Mouse (Mus musculus) cerebellum, adult (tissue): Measurements from ENCODE around the gene Rnf220.
"Not testable (repeated sequence)": the region's sequence is repeated elsewhere in the genome, so short reads cannot be mapped to it uniquely, and the experiment has no call there.

ENCODE experiments used
- ATAC-seq: cut with Nextera tagmentation; 2 replicates; pipeline ENCODE4 v1.9.2; 2017; ENCODE audit warnings: mild to moderate bottlenecking, moderate library complexity, mixed read lengths; ENCODE audit not compliant: insufficient number of reproducible peaks, low FRiP score, low TSS enrichment

Rnf220 gene

DNA sequence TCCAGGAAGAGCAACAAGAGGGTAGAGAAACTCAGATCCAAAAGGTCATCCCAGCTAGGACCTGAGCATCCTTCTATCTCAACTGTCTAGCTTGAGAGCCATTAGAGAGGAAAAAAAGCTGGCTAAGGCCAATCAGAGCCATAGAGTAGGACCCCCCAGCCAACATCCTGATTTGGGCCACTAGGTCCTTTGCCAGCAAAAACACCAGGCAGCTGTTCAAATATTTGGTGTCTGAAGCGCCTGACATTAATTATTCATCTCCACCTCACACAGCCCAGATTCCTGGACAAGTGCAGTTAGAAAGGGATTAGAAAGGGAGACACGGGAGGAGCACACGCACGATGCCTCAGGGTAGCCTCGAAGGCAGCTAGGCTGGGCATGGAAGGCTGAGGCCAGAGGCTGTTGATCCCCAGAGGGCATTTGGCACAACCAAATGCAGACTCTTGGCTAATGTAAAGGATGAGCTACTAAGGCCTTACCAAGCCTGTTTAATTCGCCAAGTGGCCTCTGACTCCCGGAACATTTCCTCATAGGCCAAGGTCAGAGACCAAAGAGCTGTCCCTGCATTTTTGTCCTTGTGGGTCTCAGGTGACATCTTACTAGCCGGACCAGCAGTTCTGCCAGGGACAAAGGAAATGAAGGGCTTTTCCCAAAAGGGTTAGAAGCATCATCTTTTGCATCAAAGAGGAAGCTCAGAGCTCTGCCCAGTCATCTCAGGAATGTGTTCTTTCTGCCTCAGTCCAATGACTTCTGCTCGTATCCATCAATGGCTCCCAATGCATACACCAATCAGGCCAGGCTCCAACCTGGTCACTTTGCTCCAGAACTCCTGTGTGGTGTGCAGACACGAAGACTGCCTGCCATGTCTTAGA lies 218.2 kb downstream of the Rnf220 start:
- ATAC-seq = no peak

DNA sequence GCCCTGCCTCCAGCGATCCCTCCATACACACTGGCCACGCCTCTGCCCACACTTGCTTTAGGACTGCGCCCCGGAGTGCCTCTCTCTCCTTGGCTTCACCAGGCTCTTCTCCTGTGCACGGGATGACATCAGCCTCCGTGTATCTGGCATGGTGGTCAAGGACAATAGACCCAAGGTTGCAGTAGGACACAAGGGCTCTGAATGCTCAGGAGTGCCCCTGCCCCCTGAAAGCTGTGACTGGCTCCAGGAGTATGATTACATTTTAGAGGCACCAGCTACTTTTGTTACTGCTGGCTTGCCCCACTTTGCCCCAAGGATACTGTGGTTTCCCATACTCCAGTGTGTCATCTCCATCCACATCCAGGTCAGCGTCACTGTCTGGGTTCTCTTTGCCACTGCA lies 219.2 kb downstream of the Rnf220 start:
- ATAC-seq = no peak

DNA sequence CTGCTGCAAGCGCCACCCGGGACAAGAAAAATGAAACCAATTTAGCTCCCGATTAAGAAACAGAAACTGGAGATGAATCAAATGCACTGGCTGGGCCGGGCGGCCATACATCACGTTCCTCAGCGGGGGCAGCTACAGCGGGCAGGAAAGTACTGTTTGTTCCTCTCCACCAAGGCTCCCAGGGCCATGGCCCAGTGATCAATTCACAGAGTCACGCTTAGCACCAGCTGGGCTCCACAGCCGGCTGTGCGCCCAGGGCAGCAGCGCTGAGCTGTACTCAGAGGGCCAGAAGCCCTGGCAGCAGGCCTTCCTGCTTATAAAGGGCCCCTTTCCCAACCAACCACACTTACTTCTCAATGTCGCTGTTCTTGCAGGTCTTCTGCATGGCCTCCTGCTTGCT lies 219.8 kb downstream of the Rnf220 start:
- ATAC-seq = no peak

DNA sequence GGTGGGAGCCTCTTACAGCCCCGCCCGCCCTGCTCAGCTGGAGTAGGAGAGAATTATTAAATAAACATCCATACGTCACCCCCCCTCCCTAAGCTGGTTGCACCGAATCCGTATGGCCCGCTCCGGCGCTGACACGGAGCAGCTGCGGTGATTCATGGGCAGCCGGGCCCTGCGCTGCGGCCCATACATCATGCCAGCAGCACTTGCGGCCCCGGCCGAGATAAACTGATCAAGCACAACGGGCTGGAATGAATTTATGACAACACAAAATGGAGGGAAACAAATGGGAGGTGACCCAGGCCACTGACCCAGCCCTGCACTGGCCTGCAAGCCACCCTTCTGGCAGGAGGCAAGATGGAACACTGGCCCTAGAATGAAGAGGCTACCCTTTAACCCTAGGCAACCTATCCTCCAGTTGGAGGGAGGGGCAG lies 220.6 kb downstream of the Rnf220 start:
- no peak for ATAC-seq

GRCm38 (mm10) chr4:117274720-117275119 lies 222.1 kb downstream of the Rnf220 start:
- ATAC-seq = no peak

- no peak for ATAC-seq
Observed at GRCm38 (mm10) chr4:117272459-117272858, 224.4 kb downstream of the Rnf220 start.

DNA sequence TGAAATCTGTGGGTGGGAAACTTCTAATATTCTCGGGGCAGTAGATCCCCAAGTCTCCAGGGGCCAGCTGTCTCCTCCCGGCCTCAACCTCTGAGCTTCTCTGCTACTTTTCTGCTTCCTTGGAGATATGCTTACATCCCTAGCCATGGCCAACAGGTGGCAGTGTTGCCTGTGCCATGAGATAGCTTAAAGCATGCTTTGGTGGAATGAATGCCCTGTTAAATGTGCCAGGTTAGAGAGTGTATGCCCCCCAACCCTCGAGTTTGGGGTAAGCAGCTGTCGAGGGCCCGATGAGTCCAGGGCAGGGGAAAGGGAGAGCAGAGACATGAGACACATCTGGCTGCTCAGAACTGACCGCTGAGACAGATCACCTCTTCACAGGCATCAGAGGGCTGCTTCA lies 226.6 kb downstream of the Rnf220 start:
- ATAC-seq = no peak

GRCm38 (mm10) chr4:117267831-117268437 lies 228.9 kb downstream of the Rnf220 start:
- no peak for ATAC-seq

- no peak for ATAC-seq
Observed at GRCm38 (mm10) chr4:117267284-117267683, 229.6 kb downstream of the Rnf220 start.

DNA sequence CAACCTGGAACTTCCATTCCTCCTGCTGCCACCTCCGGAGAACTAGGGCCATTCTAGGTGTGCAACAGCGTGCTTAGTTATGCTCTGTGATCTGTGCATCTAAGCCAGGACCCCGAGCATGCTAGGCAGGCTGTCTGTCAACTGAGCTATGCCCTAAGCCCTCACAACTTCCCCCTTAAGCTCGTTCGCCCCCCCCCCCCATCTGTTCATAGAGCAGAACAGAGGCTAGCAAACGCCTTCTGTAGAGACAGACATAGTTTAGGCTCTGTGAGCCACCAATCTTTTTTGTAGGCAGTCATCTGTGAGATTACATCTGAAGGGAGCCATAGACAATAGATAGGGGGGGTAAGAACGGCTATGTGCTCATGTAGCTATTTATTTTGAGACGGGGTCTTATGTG lies 233.9 kb downstream of the Rnf220 start:
- no peak for ATAC-seq

- ATAC-seq = no peak
Observed at GRCm38 (mm10) chr4:117262101-117262913, 234.5 kb downstream of the Rnf220 start.

DNA sequence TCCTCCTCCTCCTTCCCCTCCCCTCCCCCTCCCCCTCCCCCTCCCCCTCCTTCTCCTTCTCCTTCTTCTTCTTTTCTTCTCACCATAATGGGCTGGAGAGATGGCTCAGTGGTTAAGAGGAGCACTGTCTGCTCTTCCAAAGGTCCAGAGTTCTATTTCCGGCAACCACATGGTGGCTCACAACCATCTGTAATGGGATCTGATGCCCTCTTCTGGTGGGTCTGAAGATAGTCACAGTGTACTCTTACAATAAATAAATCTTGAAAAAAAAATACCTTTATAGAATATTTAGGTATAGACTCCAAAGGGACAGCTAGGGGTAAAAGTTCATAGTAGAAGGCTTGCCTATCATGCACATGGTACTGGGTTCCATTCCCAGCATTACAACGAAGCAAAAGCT lies 235.6 kb downstream of the Rnf220 start:
- no peak for ATAC-seq

GRCm38 (mm10) chr4:117259909-117260308 lies 236.9 kb downstream of the Rnf220 start:
- not testable (repeated sequence) for ATAC-seq

DNA sequence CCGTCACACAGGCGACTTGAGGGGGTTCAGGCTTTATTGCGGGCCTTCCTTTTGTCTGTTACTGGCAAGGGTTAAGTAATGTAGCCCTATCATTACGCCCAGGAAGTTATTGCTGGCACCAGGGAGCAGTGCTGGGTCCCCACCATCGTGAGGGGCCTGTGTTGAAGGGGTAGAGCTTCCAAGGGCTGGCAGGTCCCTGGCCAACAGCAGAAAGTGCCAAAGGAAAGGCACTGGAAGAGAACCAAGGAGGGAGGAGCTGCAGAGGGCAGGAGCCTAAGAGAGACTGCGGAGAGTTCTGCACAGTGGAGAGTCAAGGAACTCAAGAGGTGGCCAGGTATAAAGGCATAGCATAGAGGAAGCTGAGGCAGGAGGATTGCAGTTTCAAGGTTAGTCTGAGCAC lies 242.2 kb downstream of the Rnf220 start:
- ATAC-seq = no peak

DNA sequence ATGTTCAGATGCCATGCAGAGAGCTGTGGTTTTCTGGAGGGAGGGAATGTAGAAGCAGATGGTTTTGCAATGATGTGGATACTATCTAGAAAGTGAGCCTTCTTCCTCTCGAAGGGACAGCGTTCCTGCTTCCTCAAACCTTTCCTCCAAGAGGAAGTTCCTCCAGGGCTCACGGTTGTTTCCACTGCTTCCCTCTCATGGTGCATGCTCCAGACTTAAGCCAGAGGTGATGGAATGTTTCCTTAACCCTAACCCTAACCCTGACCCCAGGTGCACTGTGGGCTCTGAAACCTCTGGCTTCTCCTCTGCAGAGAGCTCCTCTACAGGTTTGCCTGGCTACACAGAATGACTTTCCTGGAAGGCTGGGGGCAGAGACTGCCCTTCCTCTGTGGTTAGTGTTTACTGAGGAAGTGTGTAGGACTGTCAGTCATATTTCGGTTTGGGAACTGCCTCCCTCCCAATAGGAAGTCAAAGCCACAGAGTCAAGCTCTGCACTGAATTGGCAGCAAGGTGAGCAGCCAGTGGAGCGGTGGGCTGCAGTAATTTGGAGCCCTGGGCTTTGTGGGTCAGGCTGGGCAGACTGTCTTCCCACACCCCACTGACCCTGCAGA lies 242.7 kb downstream of the Rnf220 start:
- no peak for ATAC-seq

- ATAC-seq = no peak
Observed at GRCm38 (mm10) chr4:117253218-117254016, 243.4 kb downstream of the Rnf220 start.

- no peak for ATAC-seq
Observed at GRCm38 (mm10) chr4:117252755-117253154, 244.1 kb downstream of the Rnf220 start.

GRCm38 (mm10) chr4:117252351-117252750 lies 244.5 kb downstream of the Rnf220 start:
- ATAC-seq = no peak

GRCm38 (mm10) chr4:117251801-117252316 lies 245.0 kb downstream of the Rnf220 start, which contains the start of the genes Tmem53 and Armh1:
Tmem53 (plus strand) TSS chr4:117251951.
Armh1 (minus strand) TSS chr4:117252125.
- ATAC-seq = peak; percentile 93
